Mouse (Mus musculus): ENCODE results near the gene Ttc3.
"Not testable (repeated sequence)": the region's sequence is repeated elsewhere in the genome, so short reads cannot be mapped to it uniquely, and the experiment has no call there.

The Ttc3 gene

DNA sequence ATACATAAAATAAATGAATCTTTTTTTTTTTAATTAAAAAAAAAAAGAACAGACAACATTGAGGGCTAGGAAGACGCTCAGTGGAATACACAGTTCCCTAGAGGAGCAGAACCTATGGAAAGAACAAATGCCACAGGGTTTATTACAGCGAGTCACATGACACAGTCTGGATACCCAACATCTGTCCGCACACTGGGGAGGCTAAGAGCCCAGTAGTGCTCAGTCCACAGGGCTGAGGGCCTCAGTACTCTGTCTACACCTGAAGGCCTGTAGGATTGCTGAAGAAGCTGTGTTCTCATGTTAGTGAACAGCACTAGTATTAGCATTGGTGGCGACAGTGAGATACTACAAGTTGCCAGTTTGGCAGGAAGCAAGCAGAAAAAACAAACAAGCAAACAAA lies 42.3 kb downstream of the Ttc3 start:
- no peak for ATAC-seq (ENCODE audit: insufficient number of reproducible peaks, low FRiP score, low TSS enrichment)

DNA sequence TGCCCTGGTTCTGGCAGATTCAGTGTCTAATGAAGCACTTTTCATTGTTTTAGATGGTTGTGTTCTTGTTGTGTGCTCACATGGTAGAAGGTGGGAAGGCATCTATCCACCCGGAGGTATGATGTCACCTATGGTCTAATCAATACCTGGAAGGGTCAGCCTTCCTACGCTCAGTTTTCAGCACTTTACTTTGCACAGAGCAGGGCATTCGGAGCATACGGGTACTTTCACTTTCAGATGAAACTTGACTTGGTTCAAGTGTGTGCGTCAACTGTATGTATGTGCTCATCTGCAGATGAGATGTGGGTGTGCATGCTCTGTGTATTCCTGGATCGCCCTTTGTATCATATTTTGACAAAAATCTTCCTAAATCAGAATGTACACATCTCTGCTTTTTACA lies 43.7 kb downstream of the Ttc3 start:
- no peak for ATAC-seq (ENCODE audit: insufficient number of reproducible peaks, low FRiP score, low TSS enrichment)

DNA sequence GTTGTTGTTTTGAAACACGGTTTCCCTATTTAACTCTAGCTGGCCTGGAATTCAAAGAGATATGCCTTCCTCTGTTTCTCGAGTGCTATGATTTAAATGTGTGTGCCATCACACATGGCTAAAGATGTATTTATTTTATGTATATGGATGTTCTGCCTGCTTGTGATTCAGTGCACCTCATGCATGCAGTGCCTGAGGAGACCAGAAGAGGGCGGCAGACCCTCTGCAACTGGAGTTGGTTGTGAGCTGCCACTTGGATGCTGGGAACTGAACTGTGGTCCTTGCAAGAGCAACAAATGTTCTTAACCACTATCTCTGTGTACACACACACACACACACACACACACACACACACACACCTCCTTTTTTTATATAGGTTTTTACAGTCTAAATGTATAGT lies 50.1 kb downstream of the Ttc3 start:
- no peak for ATAC-seq (ENCODE audit: insufficient number of reproducible peaks, low FRiP score, low TSS enrichment)

DNA sequence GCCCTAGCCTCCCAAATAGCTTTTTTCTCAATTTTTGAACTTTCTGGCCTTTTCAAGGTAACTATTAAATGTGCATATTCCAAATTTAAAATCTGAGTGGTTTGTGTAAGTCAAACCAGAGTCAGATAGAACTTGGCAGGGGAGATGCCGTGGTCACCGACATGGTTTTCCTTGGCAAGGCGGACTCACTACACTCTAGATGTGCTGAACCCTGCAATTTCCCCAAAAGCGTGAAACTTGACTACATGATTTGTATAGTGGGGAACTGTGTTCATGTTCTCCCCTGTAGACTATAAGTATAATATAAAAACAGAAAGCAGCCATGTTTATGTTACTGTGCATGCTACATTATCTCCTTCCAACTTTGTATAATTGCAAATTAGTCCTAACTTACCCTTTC lies 58.5 kb downstream of the Ttc3 start:
- ATAC-seq (ENCODE audit: insufficient number of reproducible peaks, low FRiP score, low TSS enrichment), result no peak

DNA sequence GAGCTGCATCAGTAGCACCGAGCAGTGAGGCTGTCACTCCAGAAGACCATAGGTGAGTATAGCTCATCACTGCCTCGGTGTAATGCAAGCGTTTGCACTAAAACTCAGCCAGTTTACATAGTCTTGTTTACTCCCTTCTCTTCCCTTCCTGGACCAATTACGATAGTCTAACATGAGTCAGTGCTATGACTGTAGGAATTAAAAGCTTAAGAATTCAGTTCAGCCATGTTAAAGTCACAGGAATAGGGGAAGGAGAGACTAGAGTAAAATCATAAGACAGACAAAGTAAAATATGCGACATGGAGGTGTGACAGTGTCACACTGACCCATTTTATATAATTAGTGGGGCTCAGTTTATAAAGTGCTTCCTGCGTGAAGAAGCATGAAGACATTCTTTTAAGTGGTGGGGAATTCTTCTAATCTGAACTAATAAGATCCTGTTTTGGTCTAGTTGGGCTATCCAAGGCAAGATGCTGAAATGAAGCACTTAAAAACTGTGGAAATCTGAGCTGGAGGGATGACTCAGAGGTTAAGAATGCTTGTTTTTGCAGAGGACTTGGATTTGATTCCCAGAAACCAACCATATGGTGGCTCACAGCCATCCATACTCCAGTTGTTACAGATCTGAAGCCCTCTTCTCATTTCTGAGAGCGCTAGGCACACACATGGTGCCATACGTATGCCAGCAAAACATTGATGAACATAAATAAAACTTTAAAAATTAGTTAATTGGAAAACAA lies 65.2 kb downstream of the Ttc3 start:
- ATAC-seq (ENCODE audit: insufficient number of reproducible peaks, low FRiP score, low TSS enrichment), result no peak

DNA sequence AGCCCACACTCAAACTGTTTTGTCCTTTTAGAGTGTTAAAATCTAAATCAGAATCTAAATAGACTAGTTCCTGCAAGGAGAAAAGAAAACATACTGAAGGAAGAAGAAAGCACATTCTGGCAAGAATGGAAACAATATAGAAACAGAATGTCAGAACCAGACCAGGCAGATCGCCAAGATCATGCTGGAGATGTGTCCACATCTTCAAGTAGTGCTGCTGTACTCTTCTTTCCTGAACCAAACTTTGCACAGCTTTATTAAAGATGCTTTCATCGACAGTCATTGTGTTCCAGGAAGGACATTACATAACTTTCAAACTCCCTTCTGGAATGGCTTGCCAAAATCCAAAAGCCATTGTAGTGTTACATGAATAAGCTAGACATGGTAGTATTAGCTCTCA lies 66.4 kb downstream of the Ttc3 start:
- ATAC-seq (ENCODE audit: insufficient number of reproducible peaks, low FRiP score, low TSS enrichment), result no peak

DNA sequence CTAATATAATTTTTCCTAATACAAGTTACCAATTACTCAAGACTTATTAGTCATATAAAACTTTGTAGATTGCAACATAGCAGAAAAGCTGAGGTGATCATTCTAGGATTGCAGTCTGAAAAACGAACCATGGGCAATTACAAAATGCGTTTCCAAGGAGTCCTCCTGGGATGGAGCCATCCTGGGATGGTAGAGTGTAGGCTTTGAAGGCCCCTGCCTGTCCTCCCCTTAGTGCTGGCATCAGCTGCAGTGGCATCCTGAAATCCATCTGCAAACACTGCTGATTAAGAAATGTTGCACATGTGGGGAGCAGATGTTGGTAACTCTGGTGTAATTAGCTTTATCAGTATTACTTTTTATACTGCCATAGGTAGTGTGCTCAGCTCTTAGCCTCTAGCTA lies 70.9 kb downstream of the Ttc3 start:
- no peak for ATAC-seq (ENCODE audit: insufficient number of reproducible peaks, low FRiP score, low TSS enrichment)

DNA sequence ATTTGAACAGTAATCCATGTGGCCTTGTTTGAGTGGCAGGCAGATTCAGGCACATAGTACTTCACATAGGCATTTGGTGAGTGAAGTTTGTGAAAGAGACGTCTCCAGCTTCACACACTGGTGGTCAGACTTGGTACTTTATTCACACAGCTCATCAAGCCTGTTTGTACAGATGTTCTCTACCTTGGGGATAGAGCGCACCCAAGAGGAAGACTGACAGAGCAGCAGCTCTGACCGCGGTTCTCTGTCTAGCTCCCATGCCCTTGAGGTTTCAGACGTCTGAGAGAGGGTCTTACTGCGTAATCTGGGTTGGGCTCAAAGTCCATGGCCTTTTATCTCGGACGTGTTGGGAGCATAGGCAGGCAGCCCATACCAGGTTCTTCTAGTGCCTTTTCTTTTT lies 78.7 kb downstream of the Ttc3 start:
- no peak for ATAC-seq (ENCODE audit: insufficient number of reproducible peaks, low FRiP score, low TSS enrichment)

DNA sequence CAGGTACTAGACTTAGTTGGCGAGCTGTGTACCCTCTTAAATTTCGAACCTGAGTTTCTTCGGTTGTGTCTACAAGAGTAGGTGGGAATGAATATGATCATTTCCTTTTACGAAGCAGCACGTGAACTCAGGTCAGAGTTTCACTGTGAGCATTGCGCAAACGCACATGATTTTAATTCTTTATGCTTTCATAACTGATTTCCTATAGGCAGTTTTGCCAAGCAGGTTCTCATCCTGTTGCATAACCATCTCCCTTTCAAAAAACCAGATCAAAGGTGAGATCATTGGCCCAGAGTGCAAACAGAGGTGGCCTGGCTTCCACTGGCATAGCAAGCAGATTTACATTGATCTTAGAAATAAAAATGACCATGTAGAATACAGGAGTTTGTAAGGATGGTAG lies 79.2 kb downstream of the Ttc3 start:
- no peak for ATAC-seq (ENCODE audit: insufficient number of reproducible peaks, low FRiP score, low TSS enrichment)

DNA sequence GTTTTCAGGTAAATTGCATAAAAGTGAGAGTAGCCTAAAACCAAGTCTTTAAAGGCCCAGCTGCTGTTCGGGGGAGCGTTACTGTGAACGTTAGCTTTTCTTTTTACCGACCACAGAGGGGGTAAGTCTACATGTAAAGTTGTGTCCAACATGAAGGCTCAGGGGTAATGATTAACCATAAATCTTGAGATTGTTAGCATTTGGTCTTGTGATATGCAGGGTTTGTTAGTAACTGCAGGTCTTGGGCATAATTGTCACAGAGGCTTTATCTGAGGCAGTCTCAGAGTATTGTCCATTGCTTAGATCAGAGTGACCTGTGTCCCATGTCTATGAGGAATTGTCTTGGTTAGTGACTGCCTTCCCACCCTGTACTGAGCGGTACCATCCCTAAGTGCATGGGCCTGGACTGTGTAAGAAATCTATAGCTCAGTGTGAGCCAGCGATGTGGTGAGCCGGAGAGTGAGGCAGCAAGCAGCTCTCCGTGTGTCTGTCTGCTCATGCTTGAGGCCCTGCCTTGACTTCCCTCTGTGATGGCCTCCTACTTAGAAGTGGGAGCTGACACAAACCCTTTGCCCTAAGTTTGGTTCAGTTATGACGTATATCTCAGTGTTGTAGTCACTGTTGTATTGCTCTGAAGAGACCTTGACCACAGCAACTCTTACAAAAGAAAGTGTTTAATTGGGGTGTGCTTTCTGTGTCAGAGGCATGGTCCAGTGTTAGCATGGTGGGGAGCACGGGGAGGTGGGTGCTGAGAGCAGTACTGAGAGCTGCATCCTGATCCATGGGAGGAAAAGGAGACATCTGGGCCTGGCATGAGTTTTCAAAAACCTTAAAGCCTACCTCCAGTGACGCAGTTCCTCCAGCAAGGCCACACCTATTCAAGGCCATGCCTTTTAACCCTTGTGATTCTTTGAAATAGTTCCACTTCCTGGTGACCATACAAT lies 81.4 kb downstream of the Ttc3 start:
- ATAC-seq (ENCODE audit: insufficient number of reproducible peaks, low FRiP score, low TSS enrichment), result no peak

DNA sequence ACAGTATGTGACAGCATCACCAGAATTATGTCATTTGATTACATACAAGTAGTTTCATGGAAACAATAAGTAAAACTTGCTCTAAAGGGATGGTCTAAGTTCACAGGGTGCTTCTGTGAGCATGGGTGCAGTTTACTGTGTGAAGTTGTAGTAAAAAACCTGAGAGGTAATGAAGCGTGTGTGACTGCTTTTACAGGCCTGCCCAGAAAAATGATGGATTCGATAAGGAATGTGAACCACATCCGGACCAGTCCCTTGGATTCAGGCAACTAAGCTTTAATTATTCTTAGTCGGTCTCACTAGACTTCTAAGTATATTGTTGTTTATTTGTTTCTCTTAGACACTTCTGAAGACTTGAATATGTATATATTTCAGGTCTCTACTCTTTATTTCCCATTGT lies 82.3 kb downstream of the Ttc3 start:
- no peak for ATAC-seq (ENCODE audit: insufficient number of reproducible peaks, low FRiP score, low TSS enrichment)

DNA sequence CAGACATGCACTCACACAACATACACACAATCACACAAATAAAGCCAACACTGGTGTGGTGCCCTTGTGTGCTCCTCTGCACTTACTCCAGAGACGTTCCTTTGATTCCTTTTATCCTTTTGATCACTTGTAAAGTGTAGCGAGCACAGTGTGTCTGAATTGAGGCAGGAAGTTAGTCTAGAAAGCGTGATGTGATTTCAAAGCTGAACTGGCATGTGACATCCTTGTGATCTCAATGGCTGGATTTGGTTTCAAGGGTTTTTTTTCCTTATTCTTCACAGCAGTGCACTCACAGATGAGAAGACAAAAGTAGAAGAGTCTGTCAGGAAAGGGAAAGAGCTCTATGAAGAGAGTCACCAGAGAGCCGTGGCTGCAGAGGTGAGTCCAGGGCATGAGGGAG lies 83.7 kb downstream of the Ttc3 start:
- no peak for ATAC-seq (ENCODE audit: insufficient number of reproducible peaks, low FRiP score, low TSS enrichment)

DNA sequence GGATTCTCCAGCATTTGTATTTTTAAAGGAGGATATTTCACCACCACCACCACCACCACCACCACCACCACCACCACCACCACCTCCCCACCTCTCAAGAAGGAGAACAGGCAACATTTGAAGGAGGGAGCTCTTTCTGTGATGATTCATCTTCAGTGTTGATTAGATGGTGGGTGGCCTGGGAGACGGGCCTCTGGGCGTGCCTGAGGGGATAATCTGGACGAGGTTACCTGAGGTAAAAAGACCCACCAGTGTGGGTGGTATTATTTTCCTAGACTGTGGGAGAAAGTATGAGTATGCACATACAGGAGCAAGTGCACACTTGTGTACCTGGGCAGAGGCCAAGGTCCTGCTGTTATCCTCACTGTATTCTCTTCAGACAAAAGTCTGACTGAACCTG lies 93.6 kb downstream of the Ttc3 start:
- no peak for ATAC-seq (ENCODE audit: insufficient number of reproducible peaks, low FRiP score, low TSS enrichment)

DNA sequence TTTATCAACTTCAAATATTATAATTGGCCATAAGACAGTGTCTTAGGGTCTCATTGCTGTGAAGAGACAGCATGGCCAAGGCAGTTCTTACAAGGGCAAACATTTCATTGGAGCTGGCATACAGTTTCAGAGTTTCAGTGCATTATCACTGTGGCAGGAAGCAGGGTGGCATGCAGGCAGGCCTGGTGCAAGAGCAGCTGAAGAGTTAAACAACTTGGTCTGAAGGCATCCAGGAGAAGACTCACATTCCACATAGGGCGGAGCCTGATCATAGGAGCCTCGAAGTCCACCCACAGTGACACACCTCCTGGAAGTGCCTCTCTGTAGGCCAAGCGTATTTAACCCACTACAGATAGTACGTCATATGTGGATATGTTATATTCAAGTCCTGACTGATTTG lies 95.5 kb downstream of the Ttc3 start:
- no peak for ATAC-seq (ENCODE audit: insufficient number of reproducible peaks, low FRiP score, low TSS enrichment)

DNA sequence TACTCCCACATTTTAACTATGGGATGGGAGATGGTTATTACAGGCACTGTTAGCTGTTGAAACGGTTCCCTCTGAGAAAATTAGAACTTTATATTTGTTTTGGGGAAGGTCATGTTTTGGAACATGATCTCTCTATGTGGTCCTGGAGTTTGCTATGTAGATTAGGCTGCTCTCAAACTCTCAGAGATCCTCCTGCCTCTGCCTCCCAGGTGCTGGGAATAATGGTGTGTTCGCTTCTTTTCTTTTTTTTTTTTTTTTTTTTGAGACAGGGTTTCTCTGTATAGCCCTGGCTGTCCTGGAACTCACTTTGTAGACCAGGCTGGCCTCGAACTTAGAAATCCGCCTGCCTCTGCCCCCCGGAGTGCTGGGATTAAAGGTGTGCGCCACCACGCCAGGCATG lies 95.9 kb downstream of the Ttc3 start:
- ATAC-seq (ENCODE audit: insufficient number of reproducible peaks, low FRiP score, low TSS enrichment), result not testable (repeated sequence)

DNA sequence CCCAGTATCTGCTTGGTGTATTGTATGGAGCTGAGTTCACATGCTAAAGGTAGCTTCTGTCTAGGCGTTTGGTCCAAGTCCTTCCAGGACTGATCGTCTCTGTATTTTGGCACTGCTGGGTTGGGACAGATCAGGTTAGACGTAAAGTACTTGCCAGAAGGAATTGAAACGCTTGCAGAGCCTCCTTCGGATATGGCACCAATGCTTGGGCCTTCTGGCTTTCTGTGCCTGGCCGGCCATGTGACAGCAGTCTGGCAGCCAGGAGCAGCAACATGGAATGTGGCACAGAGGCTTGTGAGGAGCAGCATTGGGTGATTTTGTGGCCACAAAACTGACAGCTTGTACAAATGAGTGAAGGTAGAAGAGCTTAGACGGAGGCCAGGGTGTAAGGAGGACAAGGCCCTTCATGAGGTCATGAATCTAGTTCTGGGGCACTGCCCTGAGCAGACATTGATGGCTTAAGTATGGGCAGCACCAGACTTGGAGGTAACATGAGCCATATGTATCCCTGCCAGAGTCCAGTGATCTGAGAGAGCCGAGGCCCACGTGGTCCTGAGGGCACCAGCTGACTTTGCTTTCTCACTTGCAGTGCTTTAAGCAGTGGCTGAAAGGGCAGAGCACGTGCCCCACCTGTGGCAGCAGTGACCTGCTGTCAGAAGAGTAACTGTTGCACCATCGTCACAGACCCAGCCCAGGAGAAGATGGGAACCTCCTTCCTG lies 97.1 kb downstream of the Ttc3 start:
- ATAC-seq (ENCODE audit: insufficient number of reproducible peaks, low FRiP score, low TSS enrichment), result peak; percentile 18

DNA sequence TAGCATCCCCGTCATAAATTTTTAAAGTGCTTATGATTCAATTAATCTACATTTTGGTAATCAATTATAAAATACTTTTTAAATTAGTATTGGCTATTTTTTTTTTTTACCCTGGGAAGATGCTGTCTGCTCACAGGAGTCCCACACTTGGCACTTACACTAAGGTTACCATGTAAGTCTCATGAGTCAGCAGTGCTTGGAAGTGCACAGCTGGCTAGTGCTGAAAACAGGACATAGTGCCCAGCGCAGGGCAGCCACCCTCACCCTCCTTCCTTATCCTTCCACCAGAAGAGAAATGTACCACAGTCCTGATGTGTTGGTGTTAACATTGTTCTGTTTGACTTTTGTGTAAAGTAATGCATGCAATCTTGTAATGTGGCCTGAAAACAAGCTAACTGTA lies 98.0 kb downstream of the Ttc3 start:
- ATAC-seq (ENCODE audit: insufficient number of reproducible peaks, low FRiP score, low TSS enrichment), result no peak

DNA sequence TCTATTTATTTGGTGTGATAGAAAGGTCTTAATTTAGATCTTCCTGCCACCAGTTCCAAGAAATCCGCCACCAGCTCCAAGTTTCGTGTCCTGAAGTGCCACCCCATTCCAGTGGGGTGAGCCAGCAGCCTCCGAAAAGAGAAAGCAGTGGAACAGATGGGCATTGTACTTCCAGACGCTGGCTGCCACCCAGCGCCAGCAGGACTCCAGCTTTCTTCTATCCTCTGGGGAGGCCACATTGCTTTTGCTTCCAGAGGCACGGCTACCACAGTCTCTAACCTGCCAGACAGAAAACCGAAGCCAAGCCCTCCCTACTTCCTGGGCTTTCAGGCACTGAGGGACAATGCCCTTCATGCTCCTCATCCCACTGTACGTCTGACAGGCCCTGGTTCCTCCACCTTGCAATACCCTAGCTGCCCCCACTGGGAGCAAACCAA lies 102.1 kb downstream of the Ttc3 start:
- ATAC-seq (ENCODE audit: insufficient number of reproducible peaks, low FRiP score, low TSS enrichment), result peak; percentile 73

DNA sequence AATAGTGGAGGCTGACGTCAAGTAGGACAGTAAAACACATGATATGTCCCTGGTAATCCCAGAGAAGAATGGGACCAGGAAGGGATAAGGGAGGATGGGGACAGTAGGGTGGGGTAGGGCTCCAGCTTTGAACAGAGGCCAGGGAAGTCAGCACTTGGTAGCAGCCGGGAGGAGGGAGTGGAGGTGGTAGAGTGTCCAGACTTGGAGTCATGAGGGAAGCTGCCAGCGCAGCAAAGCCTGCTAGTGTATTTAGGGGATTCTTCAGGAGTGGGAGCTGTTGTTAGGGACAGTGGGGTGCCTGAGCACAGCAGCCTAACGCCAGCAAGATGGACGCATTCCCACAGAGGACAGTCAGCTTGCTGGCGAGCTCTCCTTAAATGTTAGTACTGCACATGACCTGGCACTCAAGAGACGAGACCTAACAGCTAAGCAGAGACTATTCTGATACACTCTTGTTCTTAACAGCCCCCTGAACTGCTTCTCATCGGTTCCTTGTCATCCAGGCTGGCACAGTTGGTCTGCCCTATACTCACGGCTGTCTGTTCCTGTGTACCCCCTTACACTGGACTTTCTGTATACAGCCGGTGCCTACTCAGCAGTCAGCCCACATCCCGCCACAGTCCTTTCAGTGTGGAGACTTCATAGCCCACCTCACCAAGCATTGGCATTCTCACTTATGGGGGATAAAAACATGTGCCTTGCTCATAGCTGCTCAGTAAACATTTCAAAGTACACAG lies 102.8 kb downstream of the Ttc3 start:
- ATAC-seq (ENCODE audit: insufficient number of reproducible peaks, low FRiP score, low TSS enrichment), result 0 out of 2 replicates have a peak, but pooled peaks have one; percentile 43

DNA sequence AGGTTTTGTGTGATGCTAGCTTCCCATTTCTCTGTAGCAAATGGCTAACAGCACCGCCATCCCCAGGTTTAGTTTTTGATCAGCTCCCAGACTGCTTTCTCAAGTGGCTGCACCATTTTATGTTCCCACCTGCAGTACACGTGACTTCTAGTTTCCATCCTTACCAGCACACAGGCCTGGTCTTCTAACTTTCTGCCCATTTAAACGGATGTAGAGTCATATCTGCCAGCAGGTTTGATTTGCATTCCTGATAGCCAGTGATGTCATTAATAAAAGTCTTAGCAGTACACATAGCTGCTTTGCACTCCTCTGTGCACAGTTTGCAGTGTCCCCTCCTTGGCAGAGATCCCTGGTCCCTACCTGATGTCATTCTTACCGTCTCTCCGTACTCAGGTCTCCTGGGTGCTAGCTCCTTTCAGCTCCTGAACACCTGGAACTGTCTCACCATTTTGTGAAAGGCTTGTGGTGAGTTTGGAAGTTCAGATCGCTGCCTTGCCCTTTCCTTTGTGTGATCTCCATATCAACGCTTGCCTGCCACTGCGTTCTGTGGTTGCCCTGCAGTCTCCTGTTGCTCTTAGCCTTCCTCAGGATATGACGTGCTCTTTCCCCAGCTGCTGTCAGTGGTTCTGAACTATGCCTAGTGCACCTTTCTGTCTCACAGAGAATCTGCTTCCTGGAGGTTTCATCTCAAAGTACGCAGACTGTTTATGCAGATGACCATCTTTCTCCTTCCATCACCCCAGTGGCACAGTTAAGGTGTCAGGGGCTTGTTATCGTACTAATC lies 114.5 kb downstream of the Ttc3 start:
- no peak for ATAC-seq (ENCODE audit: insufficient number of reproducible peaks, low FRiP score, low TSS enrichment)
